Mouse (Mus musculus): Measurements from ENCODE around the gene Krt16. TPM values are rescaled to one million over a fixed set of nuclear protein-coding genes. Genes with fewer than 3 reads are reported as not detected.

Krt16 gene
- polyA plus RNA-seq, 1 experiment from 2014 or later = not detected

Other genes with a start within 250 kb of the Krt16 start
- not detected in 2 replicates for gene Krt33a, start 232.7 kb downstream of the Krt16 start, polyA plus RNA-seq (2016; fragmentation: Nextera tagmentation; extraction: Ambion mirVana)
- not detected in 2 replicates for gene Krt33b, start 219.0 kb downstream of the Krt16 start, polyA plus RNA-seq (2016; fragmentation: Nextera tagmentation; extraction: Ambion mirVana)
- gene Krt34, start 207.3 kb downstream of the Krt16 start, polyA plus RNA-seq (2016; fragmentation: Nextera tagmentation; extraction: Ambion mirVana) = not detected in 2 replicates
- not detected in 2 replicates for gene Krt31, start 198.4 kb downstream of the Krt16 start, polyA plus RNA-seq (2016; fragmentation: Nextera tagmentation; extraction: Ambion mirVana)
- gene Krt32, start 160.7 kb downstream of the Krt16 start, polyA plus RNA-seq (2016; fragmentation: Nextera tagmentation; extraction: Ambion mirVana) = not detected in 2 replicates
- not detected in 2 replicates for gene Krt35, start 152.7 kb downstream of the Krt16 start, polyA plus RNA-seq (2016; fragmentation: Nextera tagmentation; extraction: Ambion mirVana)
- not detected in 2 replicates for gene Krt36, start 143.3 kb downstream of the Krt16 start, polyA plus RNA-seq (2016; fragmentation: Nextera tagmentation; extraction: Ambion mirVana)
- gene Krt13, start 127.3 kb downstream of the Krt16 start, polyA plus RNA-seq (2016; fragmentation: Nextera tagmentation; extraction: Ambion mirVana) = not detected in 2 replicates
- gene Krt15, start 113.0 kb downstream of the Krt16 start, polyA plus RNA-seq (2016; fragmentation: Nextera tagmentation; extraction: Ambion mirVana) = 0.28 and 0.36 TPM in 2 replicates
- gene Krt19, start 100.2 kb downstream of the Krt16 start, polyA plus RNA-seq (2016; fragmentation: Nextera tagmentation; extraction: Ambion mirVana) = 4.0 and 6.7 TPM in 2 replicates
- gene Krt9, start 55.7 kb downstream of the Krt16 start, polyA plus RNA-seq (2016; fragmentation: Nextera tagmentation; extraction: Ambion mirVana) = not detected in 2 replicates
- gene Krt14, start 41.4 kb downstream of the Krt16 start, polyA plus RNA-seq (2016; fragmentation: Nextera tagmentation; extraction: Ambion mirVana) = 1.1 and 1.7 TPM in 2 replicates
- 0.27 and 0.30 TPM in 2 replicates for gene Krt17, start 12.1 kb upstream of the Krt16 start, polyA plus RNA-seq (2016; fragmentation: Nextera tagmentation; extraction: Ambion mirVana)
- not detected in 2 replicates for gene Krt42, start 21.0 kb upstream of the Krt16 start, polyA plus RNA-seq (2016; fragmentation: Nextera tagmentation; extraction: Ambion mirVana)
- gene Eif1, start 71.0 kb upstream of the Krt16 start, polyA plus RNA-seq (2016; fragmentation: Nextera tagmentation; extraction: Ambion mirVana) = 1,823 and 1,858 TPM in 2 replicates
- gene Gast, start 85.5 kb upstream of the Krt16 start, polyA plus RNA-seq (2016; fragmentation: Nextera tagmentation; extraction: Ambion mirVana) = not detected in 2 replicates
- 0.43 and 0.47 TPM in 2 replicates for gene Hap1, start 107.2 kb upstream of the Krt16 start, polyA plus RNA-seq (2016; fragmentation: Nextera tagmentation; extraction: Ambion mirVana)
- gene Jup, start 148.9 kb upstream of the Krt16 start, polyA plus RNA-seq (2016; fragmentation: Nextera tagmentation; extraction: Ambion mirVana) = 23.9 and 24.3 TPM in 2 replicates
- 11.0 and 11.2 TPM in 2 replicates for gene P3h4, start 165.9 kb upstream of the Krt16 start, polyA plus RNA-seq (2016; fragmentation: Nextera tagmentation; extraction: Ambion mirVana)
- gene Fkbp10, start 166.8 kb upstream of the Krt16 start, polyA plus RNA-seq (2016; fragmentation: Nextera tagmentation; extraction: Ambion mirVana) = 20.1 and 23.8 TPM in 2 replicates
- 38.3 and 38.6 TPM in 2 replicates for gene Nt5c3b, start 192.9 kb upstream of the Krt16 start, polyA plus RNA-seq (2016; fragmentation: Nextera tagmentation; extraction: Ambion mirVana)
- 0.12 and 0.32 TPM in 2 replicates for gene Klhl10, start 193.0 kb upstream of the Krt16 start, polyA plus RNA-seq (2016; fragmentation: Nextera tagmentation; extraction: Ambion mirVana)
- 3.6 and 4.8 TPM in 2 replicates for gene Klhl11, start 223.8 kb upstream of the Krt16 start, polyA plus RNA-seq (2016; fragmentation: Nextera tagmentation; extraction: Ambion mirVana)

Measured in liver, embryonic 12.5 days (tissue).